Mouse (Mus musculus): Measurements from ENCODE around the gene Tmem238. TPM values are rescaled to one million over a fixed set of nuclear protein-coding genes. Genes with fewer than 3 reads are reported as not detected.
A peak's percentile ranks its signal among the peaks of the same experiment; 100 is the strongest.

Tmem238 gene
- total and polyA plus RNA-seq, 3 experiments, result 5.5 to 12.3 (median 9.8) TPM

- dilution Hi-C loops (cut with MboI; ENCODE audit: extremely low pct_ligation_motif_present, extremely low pct_unique_long_range_greater_than_20kb, low sequenced_read_pairs), result no loop called here
- Histone ChIP-seq H3K4me2 (ENCODE audit: insufficient read depth, low read depth, poor library complexity, severe bottlenecking) (no peak overlapping the region; the same call in 1 of the 2 replicates), H3K27ac (ENCODE audit: insufficient read depth, low read depth) (no peak overlapping the region), H3K9me3 (replicated peaks; ENCODE audit: low read length) (no peaks in the 10 kb centered on the region), H3K4me3 (replicated peaks in 1 of 3; ENCODE audit: low read depth in 2 of 3, low read length in 2 of 3, poor library complexity in 1 of 3) (peak overlapping the region in 2 of 3 experiments; percentile 87 to 98), H3K27me3 (replicated peaks) (no peaks in the 10 kb centered on the region), H3K36me3 (replicated peaks in 1 of 2; ENCODE audit: control insufficient read depth in 1 of 2, insufficient read depth in 1 of 2, low read length in 1 of 2) (peaks cover 31 to 52% of the 10 kb centered on the region in 2 experiments), H3K79me2 (replicated peaks; ENCODE audit: control insufficient read depth, extremely low read depth, insufficient read depth, poor library complexity, severe bottlenecking) (no peaks in the 10 kb centered on the region), H3K4me1 (ENCODE audit: control insufficient read depth in 1 of 2, insufficient read depth in 2 of 2) (peaks cover 5 to 24% of the 10 kb centered on the region in 2 experiments; a peak in 3 of 4 replicates), H3K9ac (ENCODE audit: insufficient read depth, low read depth) (peak overlapping the region; percentile 85; the same call in 1 of the 2 replicates)
- in situ Hi-C loops (cut with MboI; ENCODE audit: low pct_ligation_motif_present, low pct_unique_long_range_greater_than_20kb, low sequenced_read_pairs), result no loop called here
- DNase-seq (ENCODE audit: extremely low read depth), result no peak
- TF ChIP-seq MAZ (IDR thresholded peaks at IDR 0.05; ENCODE audit: low read depth, low read length) (no peak), NELFE (IDR thresholded peaks at IDR 0.05; ENCODE audit: low read depth, low read length) (no peak), UBTF (IDR thresholded peaks at IDR 0.05; ENCODE audit: low read depth, low read length) (no peak), RAD21 (IDR thresholded peaks at IDR 0.05; ENCODE audit: low read depth, low read length) (no peak), USF1 (IDR thresholded peaks at IDR 0.05; ENCODE audit: low read depth, low read length) (no peak), PAX5 (IDR thresholded peaks at IDR 0.05; ENCODE audit: low read length) (no peak)
Observed at GRCm38 (mm10) chr7:4741672-4742481, 47.6 kb downstream of the Tmem238 start.

- Histone ChIP-seq H3K27me3 (replicated peaks) (no peaks in the 10 kb centered on the region), H3K4me3 (replicated peaks in 1 of 3; ENCODE audit: low read depth in 2 of 3, low read length in 2 of 3, poor library complexity in 1 of 3) (peak overlapping the region; percentile 87 to 98 (median 88)), H3K27ac (ENCODE audit: insufficient read depth, low read depth) (no peak overlapping the region), H3K9me3 (replicated peaks; ENCODE audit: low read length) (no peaks in the 10 kb centered on the region), H3K4me2 (ENCODE audit: insufficient read depth, low read depth, poor library complexity, severe bottlenecking) (peak overlapping the region; percentile 94), H3K79me2 (replicated peaks; ENCODE audit: control insufficient read depth, extremely low read depth, insufficient read depth, poor library complexity, severe bottlenecking) (no peaks in the 10 kb centered on the region), H3K4me1 (ENCODE audit: control insufficient read depth in 1 of 2, insufficient read depth in 2 of 2) (peaks cover 5 to 24% of the 10 kb centered on the region in 2 experiments; a peak in 3 of 4 replicates), H3K9ac (ENCODE audit: insufficient read depth, low read depth) (peak overlapping the region; percentile 85), H3K36me3 (replicated peaks in 1 of 2; ENCODE audit: control insufficient read depth in 1 of 2, insufficient read depth in 1 of 2, low read length in 1 of 2) (peaks cover 25 to 44% of the 10 kb centered on the region in 2 experiments)
- DNase-seq (ENCODE audit: extremely low read depth), result peak; percentile 68
- dilution Hi-C loops (cut with MboI; ENCODE audit: extremely low pct_ligation_motif_present, extremely low pct_unique_long_range_greater_than_20kb, low sequenced_read_pairs) (no loop called here), in situ Hi-C loops (cut with MboI; ENCODE audit: low pct_ligation_motif_present, low pct_unique_long_range_greater_than_20kb, low sequenced_read_pairs) (no loop called here)
- TF ChIP-seq MAZ (IDR thresholded peaks at IDR 0.05; ENCODE audit: low read depth, low read length) (peak; percentile 41; the same call in 1 of the 2 replicates), UBTF (IDR thresholded peaks at IDR 0.05; ENCODE audit: low read depth, low read length) (no peak), E2F4 (IDR thresholded peaks at IDR 0.05; ENCODE audit: insufficient replicate concordance, low read depth, low read length) (no peak), SIN3A (IDR thresholded peaks at IDR 0.05; ENCODE audit: low read length) (peak; percentile 50; the same call in 1 of the 2 replicates), NRF1 (IDR thresholded peaks at IDR 0.05; ENCODE audit: low read depth, low read length) (0 out of 2 replicates have a peak, but pooled peaks have one; percentile 22), TCF12 (IDR thresholded peaks at IDR 0.05; ENCODE audit: low read depth, low read length) (no peak), RAD21 (IDR thresholded peaks at IDR 0.05; ENCODE audit: low read depth, low read length) (no peak), ELF1 (IDR thresholded peaks at IDR 0.05; ENCODE audit: low read depth, low read length) (no peak; the same call in 1 of the 2 replicates), TBP (conservative IDR thresholded peaks at IDR 0.05; ENCODE audit: low read depth, low read length) (no peak), MAX (IDR thresholded peaks at IDR 0.05; ENCODE audit: low read length) (no peak), IRF4 (IDR thresholded peaks at IDR 0.05; ENCODE audit: low read depth, low read length) (peak; percentile 29; the same call in 1 of the 2 replicates), NELFE (IDR thresholded peaks at IDR 0.05; ENCODE audit: low read depth, low read length) (peak; percentile 58), KAT2A (IDR thresholded peaks at IDR 0.05; ENCODE audit: insufficient replicate concordance, low read length) (no peak), MEF2A (IDR thresholded peaks at IDR 0.05; ENCODE audit: borderline replicate concordance, low read depth, low read length) (no peak), ZMIZ1 (IDR thresholded peaks at IDR 0.05; ENCODE audit: low read depth, low read length) (peak; percentile 75), ZNF384 (IDR thresholded peaks at IDR 0.05; ENCODE audit: low read depth, low read length) (no peak), POLR2A (IDR thresholded peaks at IDR 0.05; ENCODE audit: low read depth, low read length) (peak; percentile 55), MAFK (IDR thresholded peaks at IDR 0.05; ENCODE audit: insufficient replicate concordance, low read length) (no peak), USF2 (conservative IDR thresholded peaks at IDR 0.05; ENCODE audit: low read depth, low read length) (no peak), ETS1 (conservative IDR thresholded peaks at IDR 0.05; ENCODE audit: low read depth, low read length) (no peak), SMC3 (IDR thresholded peaks at IDR 0.05; ENCODE audit: low read depth, low read length) (no peak), CHD1 (IDR thresholded peaks at IDR 0.05; ENCODE audit: low read depth, low read length) (no peak; the same call in 1 of the 2 replicates), RCOR1 (conservative IDR thresholded peaks at IDR 0.05; ENCODE audit: low read depth, low read length) (no peak), MYC (IDR thresholded peaks at IDR 0.05; ENCODE audit: low read depth, low read length) (no peak), EP300 (IDR thresholded peaks at IDR 0.05; ENCODE audit: low read length) (no peak), USF1 (IDR thresholded peaks at IDR 0.05; ENCODE audit: low read depth, low read length) (no peak), CHD2 (IDR thresholded peaks at IDR 0.05; ENCODE audit: low read length) (no peak), JUND (conservative IDR thresholded peaks at IDR 0.05; ENCODE audit: low read depth, low read length) (no peak), POLR2AphosphoS2 (IDR thresholded peaks at IDR 0.05; ENCODE audit: low read depth, low read length) (0 out of 2 replicates have a peak, but pooled peaks have one; percentile 31)
Observed at GRCm38 (mm10) chr7:4741151-4741550, 48.3 kb downstream of the Tmem238 start.

All from CH12.LX (cell line).